Mouse (Mus musculus): Measurements from ENCODE around the gene Pqbp1. TPM values are rescaled to one million over a fixed set of nuclear protein-coding genes. Genes with fewer than 3 reads are reported as not detected.

Gene Pqbp1
- polyA plus RNA-seq, 1 experiment from 2014 or later = 207 TPM

GRCm38 (mm10) chrX:7869826-7870225, 29.2 kb downstream of the Pqbp1 start:
- Histone ChIP-seq H3K4me1 (no peaks in the 10 kb centered on the region), H3K36me3 (0 out of 2 replicates have a peak, but pooled peaks cover 5% of the 10 kb centered on the region), H3K9ac (replicated peaks) (no peak overlapping the region), H3K4me3 (no peak overlapping the region), H3K27ac (replicated peaks) (no peak overlapping the region), H3K27me3 (no peaks in the 10 kb centered on the region), H3K9me3 (no peaks in the 10 kb centered on the region), H3K4me2 (replicated peaks) (no peak overlapping the region)
- no peak for ATAC-seq (replicated peaks)
- 18% methylated on average over 3 of the region's 3 CpGs for WGBS

- H3K9ac ChIP-seq (replicated peaks) = no peak overlapping the region
- 0 out of 2 replicates have a peak, but pooled peaks cover 3% of the 10 kb centered on the region for H3K36me3 ChIP-seq
- WGBS = 47% methylated on average over 2 of the region's 2 CpGs
- no peak overlapping the region for H3K4me3 ChIP-seq
- ATAC-seq (replicated peaks) = no peak
- H3K27ac ChIP-seq (replicated peaks) = no peak overlapping the region
- H3K27me3 ChIP-seq = no peaks in the 10 kb centered on the region
- H3K4me1 ChIP-seq = no peaks in the 10 kb centered on the region
- H3K9me3 ChIP-seq = no peaks in the 10 kb centered on the region
- H3K4me2 ChIP-seq (replicated peaks) = no peak overlapping the region
Observed at GRCm38 (mm10) chrX:7868506-7868905, 30.6 kb downstream of the Pqbp1 start.

GRCm38 (mm10) chrX:7867141-7867540, 31.9 kb downstream of the Pqbp1 start:
- no peak for ATAC-seq (replicated peaks)

GRCm38 (mm10) chrX:7865786-7866185, 33.3 kb downstream of the Pqbp1 start:
- H3K27me3 ChIP-seq = no peaks in the 10 kb centered on the region
- no peak overlapping the region for H3K9ac ChIP-seq (replicated peaks)
- no peaks in the 10 kb centered on the region for H3K9me3 ChIP-seq
- H3K27ac ChIP-seq (replicated peaks) = no peak overlapping the region
- no peaks in the 10 kb centered on the region for H3K36me3 ChIP-seq
- H3K4me2 ChIP-seq (replicated peaks) = no peak overlapping the region
- WGBS = 67% methylated on average over 2 of the region's 2 CpGs
- ATAC-seq (replicated peaks) = no peak
- no peaks in the 10 kb centered on the region for H3K4me1 ChIP-seq
- no peak overlapping the region for H3K4me3 ChIP-seq

More at GRCm38 (mm10) chrX:7867141-7867540, 31.9 kb downstream of the Pqbp1 start:
- H3K27me3 ChIP-seq = no peaks in the 10 kb centered on the region
- no peak overlapping the region for H3K4me3 ChIP-seq
- H3K27ac ChIP-seq (replicated peaks) = no peak overlapping the region
- H3K4me2 ChIP-seq (replicated peaks) = no peak overlapping the region
- no peaks in the 10 kb centered on the region for H3K4me1 ChIP-seq
- no peak overlapping the region for H3K9ac ChIP-seq (replicated peaks)
- no peaks in the 10 kb centered on the region for H3K9me3 ChIP-seq
- WGBS = 90% methylated on average over 1 of the region's 1 CpGs
- H3K36me3 ChIP-seq = no peaks in the 10 kb centered on the region

- H3K9me3 ChIP-seq = no peaks in the 10 kb centered on the region
- no peak overlapping the region for H3K4me3 ChIP-seq
- WGBS = 72% methylated on average over 2 of the region's 2 CpGs
- no peaks in the 10 kb centered on the region for H3K36me3 ChIP-seq
- no peak for ATAC-seq (replicated peaks)
- H3K27ac ChIP-seq (replicated peaks) = no peak overlapping the region
- no peak overlapping the region for H3K9ac ChIP-seq (replicated peaks)
- H3K27me3 ChIP-seq = no peaks in the 10 kb centered on the region
- no peaks in the 10 kb centered on the region for H3K4me1 ChIP-seq
- H3K4me2 ChIP-seq (replicated peaks) = no peak overlapping the region
Observed at GRCm38 (mm10) chrX:7865343-7865742, 33.7 kb downstream of the Pqbp1 start.

- WGBS = 81% methylated on average over 3 of the region's 3 CpGs
- Histone ChIP-seq H3K27me3 (no peaks in the 10 kb centered on the region), H3K4me3 (no peak overlapping the region), H3K4me1 (no peaks in the 10 kb centered on the region), H3K36me3 (peaks cover 2% of the 10 kb centered on the region; the same call in 1 of the 2 replicates), H3K9me3 (no peaks in the 10 kb centered on the region), H3K4me2 (replicated peaks) (no peak overlapping the region), H3K9ac (replicated peaks) (no peak overlapping the region), H3K27ac (replicated peaks) (no peak overlapping the region)
- no peak for ATAC-seq (replicated peaks)
Observed at GRCm38 (mm10) chrX:7864551-7864950, 34.5 kb downstream of the Pqbp1 start.

- WGBS = 100% methylated on average over 1 of the region's 1 CpGs
- no peak overlapping the region for H3K4me3 ChIP-seq
- H3K9ac ChIP-seq (replicated peaks) = no peak overlapping the region
- H3K36me3 ChIP-seq = peaks cover 4% of the 10 kb centered on the region; the same call in 1 of the 2 replicates
- H3K4me2 ChIP-seq (replicated peaks) = no peak overlapping the region
- no peaks in the 10 kb centered on the region for H3K4me1 ChIP-seq
- no peak overlapping the region for H3K27ac ChIP-seq (replicated peaks)
- H3K27me3 ChIP-seq = no peaks in the 10 kb centered on the region
- no peak for ATAC-seq (replicated peaks)
- no peaks in the 10 kb centered on the region for H3K9me3 ChIP-seq
Observed at GRCm38 (mm10) chrX:7863181-7863580, 35.9 kb downstream of the Pqbp1 start.

GRCm38 (mm10) chrX:7859191-7859753, 39.8 kb downstream of the Pqbp1 start:
- H3K9me3 ChIP-seq = no peaks in the 10 kb centered on the region

GRCm38 (mm10) chrX:7854578-7854977, 44.5 kb downstream of the Pqbp1 start:
- Histone ChIP-seq H3K9me3 (no peaks in the 10 kb centered on the region), H3K27ac (replicated peaks) (no peak overlapping the region), H3K4me2 (replicated peaks) (no peak overlapping the region), H3K36me3 (peaks cover 3% of the 10 kb centered on the region), H3K4me3 (no peak overlapping the region), H3K9ac (replicated peaks) (no peak overlapping the region), H3K27me3 (no peaks in the 10 kb centered on the region), H3K4me1 (no peaks in the 10 kb centered on the region)
- ATAC-seq (replicated peaks) = no peak
- 41% methylated on average over 2 of the region's 2 CpGs for WGBS

More at GRCm38 (mm10) chrX:7859191-7859753, 39.8 kb downstream of the Pqbp1 start:
- Histone ChIP-seq H3K27ac (replicated peaks) (no peak overlapping the region), H3K9ac (replicated peaks) (no peak overlapping the region), H3K4me3 (no peak overlapping the region), H3K36me3 (peaks cover 4% of the 10 kb centered on the region; the same call in 1 of the 2 replicates), H3K4me1 (no peaks in the 10 kb centered on the region), H3K4me2 (replicated peaks) (no peak overlapping the region), H3K27me3 (no peaks in the 10 kb centered on the region)
- WGBS = 91% methylated on average over 2 of the region's 3 CpGs
- ATAC-seq (replicated peaks) = no peak

GRCm38 (mm10) chrX:7847845-7848244, 51.2 kb downstream of the Pqbp1 start:
- no peaks in the 10 kb centered on the region for H3K27me3 ChIP-seq
- H3K9ac ChIP-seq (replicated peaks) = no peak overlapping the region
- 50% methylated on average over 2 of the region's 2 CpGs for WGBS
- no peak for ATAC-seq (replicated peaks)
- H3K4me2 ChIP-seq (replicated peaks) = no peak overlapping the region
- no peak overlapping the region for H3K4me3 ChIP-seq
- H3K27ac ChIP-seq (replicated peaks) = no peak overlapping the region
- H3K4me1 ChIP-seq = peaks cover 28% of the 10 kb centered on the region
- peaks cover 3% of the 10 kb centered on the region; the same call in 1 of the 2 replicates for H3K36me3 ChIP-seq
- H3K9me3 ChIP-seq = no peaks in the 10 kb centered on the region

Other genes starting within 250 kb of the Pqbp1 start
- gene Prickle3, start 242.0 kb downstream of the Pqbp1 start, polyA plus RNA-seq (2015; fragmentation: Nextera tagmentation; extraction: Ambion mirVana) = 1.3 and 1.9 TPM in 2 replicates
- gene Plp2, start 227.9 kb downstream of the Pqbp1 start, polyA plus RNA-seq (2015; fragmentation: Nextera tagmentation; extraction: Ambion mirVana) = 36.8 and 40.0 TPM in 2 replicates
- 0.11 and 0.13 TPM in 2 replicates for gene Magix, start 218.0 kb downstream of the Pqbp1 start, polyA plus RNA-seq (2015; fragmentation: Nextera tagmentation; extraction: Ambion mirVana)
- gene Gpkow, start 202.1 kb downstream of the Pqbp1 start, polyA plus RNA-seq (2015; fragmentation: Nextera tagmentation; extraction: Ambion mirVana) = 47.4 and 50.2 TPM in 2 replicates
- 38.0 and 43.1 TPM in 2 replicates for gene Wdr45, start 184.9 kb downstream of the Pqbp1 start, polyA plus RNA-seq (2015; fragmentation: Nextera tagmentation; extraction: Ambion mirVana)
- 0.84 TPM in 1 of 2 replicates, not detected in the other for gene Gm45208, start 177.0 kb downstream of the Pqbp1 start, polyA plus RNA-seq (2015; fragmentation: Nextera tagmentation; extraction: Ambion mirVana)
- 104 and 107 TPM in 2 replicates for gene Praf2, start 170.8 kb downstream of the Pqbp1 start, polyA plus RNA-seq (2015; fragmentation: Nextera tagmentation; extraction: Ambion mirVana)
- 55.5 and 63.3 TPM in 2 replicates for gene Ccdc120, start 148.4 kb downstream of the Pqbp1 start, polyA plus RNA-seq (2015; fragmentation: Nextera tagmentation; extraction: Ambion mirVana)
- 21.8 and 23.4 TPM in 2 replicates for gene Tfe3, start 136.7 kb downstream of the Pqbp1 start, polyA plus RNA-seq (2015; fragmentation: Nextera tagmentation; extraction: Ambion mirVana)
- gene Gripap1, start 109.5 kb downstream of the Pqbp1 start, polyA plus RNA-seq (2015; fragmentation: Nextera tagmentation; extraction: Ambion mirVana) = 77.6 and 78.5 TPM in 2 replicates
- 2.8 and 3.1 TPM in 2 replicates for gene Kcnd1, start 77.0 kb downstream of the Pqbp1 start, polyA plus RNA-seq (2015; fragmentation: Nextera tagmentation; extraction: Ambion mirVana)
- 53.8 and 55.8 TPM in 2 replicates for gene Otud5, start 57.9 kb downstream of the Pqbp1 start, polyA plus RNA-seq (2015; fragmentation: Nextera tagmentation; extraction: Ambion mirVana)
- gene Pim2, start 21.0 kb downstream of the Pqbp1 start, polyA plus RNA-seq (2015; fragmentation: Nextera tagmentation; extraction: Ambion mirVana) = 16.3 and 17.6 TPM in 2 replicates
- gene Slc35a2, start 15.2 kb downstream of the Pqbp1 start, polyA plus RNA-seq (2015; fragmentation: Nextera tagmentation; extraction: Ambion mirVana) = 44.5 and 45.0 TPM in 2 replicates
- gene Timm17b, start 88 bp upstream of the Pqbp1 start, polyA plus RNA-seq (2015; fragmentation: Nextera tagmentation; extraction: Ambion mirVana) = 160 and 165 TPM in 2 replicates
- gene Gm10491, start 8.6 kb upstream of the Pqbp1 start, polyA plus RNA-seq (2015; fragmentation: Nextera tagmentation; extraction: Ambion mirVana) = not detected in 2 replicates
- gene Gm10490, start 10.3 kb upstream of the Pqbp1 start, polyA plus RNA-seq (2015; fragmentation: Nextera tagmentation; extraction: Ambion mirVana) = not detected in 2 replicates
- 131 and 141 TPM in 2 replicates for gene Pcsk1n, start 20.6 kb upstream of the Pqbp1 start, polyA plus RNA-seq (2015; fragmentation: Nextera tagmentation; extraction: Ambion mirVana)
- gene Eras, start 29.3 kb upstream of the Pqbp1 start, polyA plus RNA-seq (2015; fragmentation: Nextera tagmentation; extraction: Ambion mirVana) = not detected in 2 replicates
- gene Hdac6, start 48.6 kb upstream of the Pqbp1 start, polyA plus RNA-seq (2015; fragmentation: Nextera tagmentation; extraction: Ambion mirVana) = 51.3 and 55.7 TPM in 2 replicates
- gene Gata1, start 78.8 kb upstream of the Pqbp1 start, polyA plus RNA-seq (2015; fragmentation: Nextera tagmentation; extraction: Ambion mirVana) = 0.09 and 0.15 TPM in 2 replicates
- gene Glod5, start 119.2 kb upstream of the Pqbp1 start, polyA plus RNA-seq (2015; fragmentation: Nextera tagmentation; extraction: Ambion mirVana) = 0.29 and 0.36 TPM in 2 replicates
- gene Suv39h1, start 175.5 kb upstream of the Pqbp1 start, polyA plus RNA-seq (2015; fragmentation: Nextera tagmentation; extraction: Ambion mirVana) = 50.2 and 50.9 TPM in 2 replicates
- gene Was, start 191.2 kb upstream of the Pqbp1 start, polyA plus RNA-seq (2015; fragmentation: Nextera tagmentation; extraction: Ambion mirVana) = 0.09 TPM in 1 of 2 replicates, not detected in the other
- 52.0 and 53.0 TPM in 2 replicates for gene Wdr13, start 233.6 kb upstream of the Pqbp1 start, polyA plus RNA-seq (2015; fragmentation: Nextera tagmentation; extraction: Ambion mirVana)
- 381 and 393 TPM in 2 replicates for gene Rbm3, start 246.6 kb upstream of the Pqbp1 start, polyA plus RNA-seq (2015; fragmentation: Nextera tagmentation; extraction: Ambion mirVana)

All from forebrain, embryonic 15.5 days (tissue).